Mouse (Mus musculus) hindbrain, postnatal 0 days (tissue): ENCODE measurements around the gene Mctp1. TPM values are rescaled to one million over a fixed set of nuclear protein-coding genes. Genes with fewer than 3 reads are reported as not detected.
A peak's percentile ranks its signal among the peaks of the same experiment; 100 is the strongest.

Experiments
- ATAC-seq: fragments of 200-750 bp; cut with Nextera tagmentation; 2 replicates; pipeline ENCODE4 v1.8.0; 2017; ENCODE audit warnings: mild to moderate bottlenecking, moderate TSS enrichment, moderate library complexity
- DNase-seq: peaks from one replicate; pipeline ENCODE4 v3.0.0-alpha.2; 2015; ENCODE audit warnings: low spot score
- H3K27ac ChIP-seq: fragments of 300-500 bp; sonication (generic); 2 replicates; pipeline ENCODE4 v1.5.1; 2014; ENCODE audit warnings: mild to moderate bottlenecking
- H3K27me3 ChIP-seq: fragments of 300-500 bp; sonication (generic); 2 replicates; pipeline ENCODE4 v1.6.1; 2014; ENCODE audit warnings: low read length, mixed read lengths; ENCODE audit not compliant: insufficient read depth
- H3K36me3 ChIP-seq: fragments of 300-500 bp; sonication (generic); 2 replicates; pipeline ENCODE4 v1.6.1; 2014; ENCODE audit warnings: low read length, mixed read lengths; ENCODE audit not compliant: insufficient read depth
- H3K4me1 ChIP-seq: fragments of 300-500 bp; sonication (generic); 2 replicates; pipeline ENCODE4 v1.6.1; 2014; ENCODE audit warnings: antibody characterized with exemption, low read length, mixed read lengths; ENCODE audit not compliant: insufficient read depth
- H3K4me2 ChIP-seq: fragments of 300-500 bp; sonication (generic); 2 replicates; pipeline ENCODE4 v1.6.1; 2014; ENCODE audit warnings: low read depth, mild to moderate bottlenecking, low read length, moderate library complexity, mixed read lengths
- H3K4me3 ChIP-seq: fragments of 300-500 bp; sonication (generic); 2 replicates; pipeline ENCODE4 v1.5.1; 2014; ENCODE audit warnings: low read length
- H3K9ac ChIP-seq: fragments of 300-500 bp; sonication (generic); replicated peaks from 2 replicates; pipeline ENCODE4 v1.6.1; 2014; ENCODE audit warnings: mild to moderate bottlenecking, low read length, moderate library complexity, mixed read lengths
- H3K9me3 ChIP-seq: fragments of 300-500 bp; sonication (generic); 2 replicates; pipeline ENCODE4 v1.6.1; 2016; ENCODE audit warnings: low read length, mixed read lengths
- CTCF ChIP-seq: IDR thresholded peaks from 2 replicates; pipeline ENCODE4 v1.5.1; 2016; ENCODE audit warnings: antibody characterized with exemption, control low read depth, low read depth
- WGBS: fragments of 180-500 bp; shearing (Covaris S2); extraction: QIAGEN DNeasy Blood & Tissue Kit; methylation state at CpG from one replicate; pipeline ENCODE4 v1.1.7; 2014; 5-methylcytosine and 5-hydroxymethylcytosine counted together
- polyA plus RNA-seq: library from polyadenylated mRNA; unstranded; fragments of >200 nt; fragmentation: Nextera tagmentation; extraction: Ambion mirVana; gene quantifications from 2 replicates; pipeline ENCODE4 v1.2.1, GENCODE M21; 2015
- total RNA-seq: library from RNA; depleted of rRNA; stranded (reverse); fragments of >200 nt; gene quantifications from 2 replicates; pipeline ENCODE4 v1.2.3, GENCODE M21; 2014

Mctp1 gene
- total and polyA plus RNA-seq, 2 experiments from 2014 or later: 4.9 to 8.3 TPM

DNA sequence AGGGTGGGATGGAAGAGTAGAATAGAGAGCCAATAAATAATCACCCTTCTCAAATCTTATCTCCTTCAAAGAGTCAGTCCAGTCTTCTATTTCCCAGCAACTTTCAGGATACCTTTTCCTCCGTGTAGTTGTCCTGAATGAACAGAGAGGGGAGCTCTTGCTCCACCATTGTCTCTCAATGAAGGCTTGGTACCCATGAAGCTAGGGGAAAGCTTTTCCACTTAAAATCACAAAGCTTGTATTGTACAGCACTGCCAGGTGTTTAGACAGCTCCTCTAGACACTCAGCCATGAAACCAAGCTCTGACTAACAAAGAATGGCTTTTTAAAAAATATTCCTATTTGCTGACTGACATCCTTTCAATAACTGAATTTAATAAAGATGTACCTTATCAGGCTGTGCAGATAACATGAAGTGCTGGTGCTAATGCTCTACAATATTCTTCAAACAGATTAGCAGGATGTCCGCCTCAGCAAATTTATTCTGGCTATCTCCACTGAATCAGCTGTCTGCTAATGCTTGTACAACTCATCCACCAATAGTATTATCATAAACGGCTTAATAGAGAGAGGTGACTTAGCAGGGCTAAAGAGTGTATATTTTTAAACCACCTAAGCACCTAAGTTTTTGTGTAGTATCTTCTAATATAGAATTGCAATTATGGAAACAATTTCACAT lies 417.9 kb downstream of the Mctp1 start:
- Histone ChIP-seq H3K4me2 (no peak overlapping the region), H3K27me3 (no peaks in the 10 kb centered on the region), H3K27ac (no peak overlapping the region), H3K9ac (no peak overlapping the region), H3K9me3 (no peaks in the 10 kb centered on the region), H3K36me3 (no peaks in the 10 kb centered on the region), H3K4me3 (no peak overlapping the region), H3K4me1 (no peaks in the 10 kb centered on the region)
- DNase-seq (peak; percentile 77), ATAC-seq (peak; percentile 87)
- peak; percentile 77 for TF ChIP-seq CTCF
- WGBS: 36% methylated on average over 3 of the region's 3 CpGs

- TF ChIP-seq CTCF: no peak
- no peaks in the 10 kb centered on the region for H3K36me3 ChIP-seq
- no peaks in the 10 kb centered on the region for H3K27me3 ChIP-seq
- no peak overlapping the region for H3K27ac ChIP-seq
- H3K9ac ChIP-seq: no peak overlapping the region
- no peaks in the 10 kb centered on the region for H3K9me3 ChIP-seq
- ATAC-seq: no peak
- H3K4me1 ChIP-seq: no peaks in the 10 kb centered on the region
- whole genome bisulfite sequencing: 80% methylated on average over 9 of the region's 9 CpGs
- H3K4me3 ChIP-seq: no peak overlapping the region
- H3K4me2 ChIP-seq: no peak overlapping the region
- DNase-seq: peak; percentile 37
Measured at GRCm38 (mm10) chr13:76802926-76803325, 418.6 kb downstream of the Mctp1 start.

DNA sequence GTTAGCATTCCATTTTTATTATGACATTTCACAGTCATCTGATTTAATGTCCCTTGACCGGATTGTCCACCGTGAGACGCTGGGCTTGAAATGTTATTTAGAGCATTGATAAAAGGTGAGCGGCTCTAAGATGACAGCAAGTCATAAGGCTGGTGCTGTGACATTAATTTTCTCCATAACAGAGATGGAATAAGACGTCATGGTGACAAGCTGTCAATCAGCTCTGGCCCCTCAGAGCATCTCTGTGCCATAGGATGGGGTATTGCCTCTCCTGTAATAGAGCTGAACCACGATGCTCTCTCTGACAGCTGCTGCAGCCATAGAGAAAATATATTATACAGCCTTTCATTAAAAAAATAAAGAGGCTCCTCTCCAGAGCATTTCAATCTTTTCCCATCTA lies 419.5 kb downstream of the Mctp1 start:
- no peak for TF ChIP-seq CTCF
- H3K4me3 ChIP-seq: no peak overlapping the region
- no peak for DNase-seq
- H3K27ac ChIP-seq: no peak overlapping the region
- no peaks in the 10 kb centered on the region for H3K9me3 ChIP-seq
- ATAC-seq: peak; percentile 39; the same call in 1 of the 2 replicates
- H3K4me1 ChIP-seq: no peaks in the 10 kb centered on the region
- WGBS: 53% methylated on average over 6 of the region's 6 CpGs
- no peak overlapping the region for H3K4me2 ChIP-seq
- H3K36me3 ChIP-seq: no peaks in the 10 kb centered on the region
- no peaks in the 10 kb centered on the region for H3K27me3 ChIP-seq
- no peak overlapping the region for H3K9ac ChIP-seq

GRCm38 (mm10) chr13:76808871-76809390 lies 424.6 kb downstream of the Mctp1 start:
- no peaks in the 10 kb centered on the region for H3K9me3 ChIP-seq
- no peak overlapping the region for H3K27ac ChIP-seq
- H3K4me2 ChIP-seq: no peak overlapping the region
- no peaks in the 10 kb centered on the region for H3K4me1 ChIP-seq
- H3K9ac ChIP-seq: no peak overlapping the region
- H3K4me3 ChIP-seq: no peak overlapping the region
- TF ChIP-seq CTCF: no peak
- H3K36me3 ChIP-seq: no peaks in the 10 kb centered on the region
- no peak for DNase-seq
- 53% methylated on average over 1 of the region's 1 CpGs for WGBS
- no peaks in the 10 kb centered on the region for H3K27me3 ChIP-seq
- ATAC-seq: no peak

DNA sequence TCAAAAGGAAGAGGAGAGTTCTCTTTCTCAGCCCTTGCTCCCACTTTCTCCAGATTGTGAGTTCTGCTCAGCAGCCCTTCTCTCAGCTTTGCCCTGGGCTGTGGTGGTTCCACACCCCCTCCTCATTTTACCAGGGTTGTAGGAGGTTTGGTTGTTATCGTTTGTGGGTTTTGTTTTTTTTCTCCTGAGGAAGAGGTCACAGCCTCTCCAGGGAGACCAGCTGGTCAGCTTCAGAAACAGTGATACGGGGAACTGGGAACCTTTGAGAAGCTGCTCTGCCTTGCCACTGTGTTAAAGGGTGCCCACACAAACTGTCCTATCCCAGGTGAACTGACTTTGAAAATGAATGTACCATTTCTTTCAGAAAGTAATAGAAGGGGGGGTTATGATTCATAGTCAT lies 425.5 kb downstream of the Mctp1 start:
- H3K9me3 ChIP-seq: no peaks in the 10 kb centered on the region
- ATAC-seq (no peak), DNase-seq (no peak)
- no peak for TF ChIP-seq CTCF
- H3K9ac ChIP-seq: no peak overlapping the region
- H3K36me3 ChIP-seq: no peaks in the 10 kb centered on the region
- no peaks in the 10 kb centered on the region for H3K4me1 ChIP-seq
- no peak overlapping the region for H3K4me3 ChIP-seq
- H3K27ac ChIP-seq: no peak overlapping the region
- no peaks in the 10 kb centered on the region for H3K27me3 ChIP-seq
- no peak overlapping the region for H3K4me2 ChIP-seq
- 8% methylated on average over 2 of the region's 2 CpGs for WGBS

DNA sequence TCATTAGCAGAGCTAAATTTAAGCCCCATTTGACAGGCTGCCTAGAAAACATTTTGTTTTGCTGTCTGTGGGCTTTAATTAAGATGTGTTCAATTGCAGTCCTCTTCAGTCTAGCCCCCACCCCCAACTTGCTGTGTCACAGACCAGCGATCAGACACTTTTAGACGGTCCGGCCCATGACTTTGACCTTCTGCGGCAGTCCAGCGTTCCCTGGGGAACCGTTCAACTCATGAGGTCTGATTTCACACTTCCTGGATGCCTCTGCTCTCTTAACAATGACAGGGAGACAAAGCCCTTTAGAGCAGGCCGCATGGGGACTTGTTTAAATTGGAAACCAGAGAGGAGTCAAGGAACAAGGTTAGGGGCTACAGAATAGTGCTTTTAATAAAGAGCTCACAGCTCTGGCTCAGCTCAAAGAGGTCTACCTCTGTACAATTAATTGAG lies 426.2 kb downstream of the Mctp1 start:
- Histone ChIP-seq H3K36me3 (no peaks in the 10 kb centered on the region), H3K27me3 (no peaks in the 10 kb centered on the region), H3K4me1 (no peaks in the 10 kb centered on the region), H3K27ac (no peak overlapping the region), H3K9me3 (no peaks in the 10 kb centered on the region), H3K9ac (no peak overlapping the region), H3K4me2 (no peak overlapping the region), H3K4me3 (no peak overlapping the region)
- no peak for TF ChIP-seq CTCF
- WGBS: 5% methylated on average over 7 of the region's 7 CpGs
- ATAC-seq: peak; percentile 91
- peak; percentile 79 for DNase-seq

- no peak for TF ChIP-seq CTCF
- no peak overlapping the region for H3K4me3 ChIP-seq
- H3K36me3 ChIP-seq: no peaks in the 10 kb centered on the region
- ATAC-seq (no peak), DNase-seq (no peak)
- H3K9me3 ChIP-seq: no peaks in the 10 kb centered on the region
- H3K4me1 ChIP-seq: no peaks in the 10 kb centered on the region
- H3K4me2 ChIP-seq: no peak overlapping the region
- no peak overlapping the region for H3K27ac ChIP-seq
- no peak overlapping the region for H3K9ac ChIP-seq
- no peaks in the 10 kb centered on the region for H3K27me3 ChIP-seq
- WGBS: 47% methylated on average over 3 of the region's 3 CpGs
Measured at GRCm38 (mm10) chr13:76823083-76823482, 438.7 kb downstream of the Mctp1 start.
